Mouse (Mus musculus) intestine, embryonic 15.5 days (tissue): Measurements from ENCODE around the gene C1qtnf6. TPM values are rescaled to one million over a fixed set of nuclear protein-coding genes. Genes with fewer than 3 reads are reported as not detected.

Experiments
- ATAC-seq: fragments of 200-750 bp; cut with Nextera tagmentation; 2 replicates; pipeline ENCODE4 v1.8.0; 2017; ENCODE audit warnings: moderate TSS enrichment, moderate library complexity
- H3K27ac ChIP-seq: fragments of 300-500 bp; sonication (generic); 2 replicates; pipeline ENCODE4 v1.5.1; 2015; ENCODE audit warnings: mild to moderate bottlenecking, inconsistent platforms
- H3K27me3 ChIP-seq: fragments of 300-500 bp; sonication (generic); replicated peaks from 2 replicates; pipeline ENCODE4 v1.6.1; 2015; ENCODE audit warnings: inconsistent platforms
- H3K36me3 ChIP-seq: fragments of 300-500 bp; sonication (generic); 2 replicates; pipeline ENCODE4 v1.6.1; 2015; ENCODE audit warnings: inconsistent platforms
- H3K4me1 ChIP-seq: fragments of 300-500 bp; sonication (generic); replicated peaks from 2 replicates; pipeline ENCODE4 v1.6.1; 2015; ENCODE audit warnings: inconsistent platforms
- H3K4me2 ChIP-seq: fragments of 300-500 bp; sonication (generic); replicated peaks from 2 replicates; pipeline ENCODE4 v1.6.1; 2015; ENCODE audit warnings: mild to moderate bottlenecking, inconsistent platforms
- H3K4me3 ChIP-seq: fragments of 300-500 bp; sonication (generic); replicated peaks from 2 replicates; pipeline ENCODE4 v1.5.1; 2015; ENCODE audit warnings: inconsistent platforms
- H3K9ac ChIP-seq: fragments of 300-500 bp; sonication (generic); 2 replicates; pipeline ENCODE4 v1.6.1; 2015; ENCODE audit warnings: inconsistent platforms
- H3K9me3 ChIP-seq: fragments of 300-500 bp; sonication (generic); 2 replicates; pipeline ENCODE4 v1.6.1; 2016; ENCODE audit warnings: inconsistent platforms
- WGBS: fragments of 180-500 bp; shearing (Covaris S2); methylation state at CpG from one replicate; pipeline ENCODE4 v1.1.7; 2015; 5-methylcytosine and 5-hydroxymethylcytosine counted together
- polyA plus RNA-seq: library from polyadenylated mRNA; unstranded; fragments of >200 nt; fragmentation: Nextera tagmentation; extraction: Ambion mirVana; gene quantifications from 2 replicates; pipeline ENCODE4 v1.2.1, GENCODE M21; 2015

The C1qtnf6 gene
- polyA plus RNA-seq, 1 experiment from 2014 or later = 22.3 TPM

DNA sequence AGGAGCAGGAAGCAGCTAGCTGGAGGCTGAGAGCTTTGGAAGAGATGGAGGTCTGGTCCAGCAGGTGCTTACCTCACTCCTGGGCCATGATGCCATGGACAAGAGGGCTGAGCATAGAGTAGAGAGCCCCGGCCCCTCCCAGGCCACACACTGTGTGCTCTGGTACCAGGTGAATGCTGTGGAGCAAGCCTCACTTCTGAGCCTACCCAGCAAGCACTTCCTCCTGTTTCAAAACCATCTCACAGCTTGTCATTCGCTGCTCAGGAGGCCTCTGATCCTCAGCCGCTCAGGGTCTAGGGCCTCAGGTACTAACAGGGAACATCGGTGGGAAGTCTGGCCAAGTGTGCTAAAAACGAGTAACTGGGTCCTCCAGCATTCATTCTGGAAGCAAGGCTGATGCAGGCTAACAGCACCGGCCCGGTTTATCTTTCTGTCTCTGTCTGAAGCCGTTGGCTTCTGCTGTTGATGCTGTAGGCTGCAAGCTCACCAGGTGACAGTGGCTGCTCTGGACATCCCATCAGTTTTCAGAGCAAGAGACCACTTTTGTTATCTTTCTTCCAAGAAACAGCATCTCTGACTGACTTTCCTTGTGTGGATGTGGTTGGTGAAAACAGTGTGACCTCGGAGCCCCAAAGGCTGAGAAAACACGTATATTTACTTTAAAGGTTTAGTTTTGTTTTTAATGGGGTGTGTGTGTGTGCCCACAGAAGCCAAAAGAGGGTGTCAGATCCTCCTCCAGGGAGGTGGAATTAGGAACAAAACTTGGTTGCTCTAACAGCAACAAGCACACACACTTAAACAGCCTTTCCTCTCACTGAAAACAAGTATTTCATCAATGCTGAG lies 26.7 kb upstream of the C1qtnf6 start:
- Histone ChIP-seq H3K36me3 (no peaks in the 10 kb centered on the region), H3K9me3 (no peaks in the 10 kb centered on the region), H3K27me3 (no peaks in the 10 kb centered on the region), H3K4me1 (no peaks in the 10 kb centered on the region), H3K4me3 (no peak overlapping the region), H3K9ac (no peak overlapping the region), H3K4me2 (no peak overlapping the region), H3K27ac (no peak overlapping the region)
- 52% methylated on average over 10 of the region's 10 CpGs for WGBS
- ATAC-seq = no peak

DNA sequence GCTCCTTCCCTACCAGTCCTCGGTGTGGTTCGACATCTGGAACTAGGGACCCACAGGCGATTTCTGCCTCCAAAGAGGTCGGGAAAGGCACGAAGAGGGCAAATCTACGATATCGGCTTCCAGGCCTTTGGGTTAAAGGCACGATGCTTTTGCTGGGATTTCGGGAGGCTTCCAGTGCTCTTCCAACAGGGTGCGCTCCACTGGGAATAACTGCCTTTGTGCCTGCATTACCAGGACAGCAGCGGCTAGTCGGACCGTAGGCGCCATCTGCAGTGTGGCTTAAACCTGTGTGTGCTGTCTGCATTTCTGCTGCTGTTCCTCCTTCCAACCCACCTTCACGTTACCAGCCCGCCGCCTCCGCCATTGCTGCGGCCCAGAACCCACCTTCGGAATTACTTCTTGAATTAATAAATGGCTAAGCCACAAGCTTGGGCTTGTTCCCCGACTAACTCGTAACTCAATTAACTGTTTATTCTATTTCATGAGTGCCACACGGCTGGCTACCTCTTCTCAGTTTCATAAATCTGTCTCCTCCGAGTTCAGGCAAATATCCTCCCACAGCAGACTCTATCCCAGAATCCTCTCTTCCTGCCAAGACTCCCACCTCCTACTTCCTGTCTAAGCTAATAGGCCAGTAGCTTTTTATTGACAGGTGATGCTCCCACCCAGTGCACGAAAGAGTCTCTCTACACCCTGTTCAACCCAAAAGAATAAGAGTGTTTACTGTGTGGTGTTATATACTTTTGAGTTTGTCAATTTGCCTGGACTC lies 23.5 kb upstream of the C1qtnf6 start:
- no peak overlapping the region for H3K9ac ChIP-seq
- peak overlapping the region; percentile 22; the same call in 1 of the 2 replicates for H3K4me2 ChIP-seq
- no peaks in the 10 kb centered on the region for H3K36me3 ChIP-seq
- no peaks in the 10 kb centered on the region for H3K4me1 ChIP-seq
- H3K27me3 ChIP-seq = no peaks in the 10 kb centered on the region
- ATAC-seq = no peak
- no peak overlapping the region for H3K27ac ChIP-seq
- H3K9me3 ChIP-seq = no peaks in the 10 kb centered on the region
- 59% methylated on average over 25 of the region's 25 CpGs for WGBS
- peak overlapping the region; percentile 19; the same call in 1 of the 2 replicates for H3K4me3 ChIP-seq

DNA sequence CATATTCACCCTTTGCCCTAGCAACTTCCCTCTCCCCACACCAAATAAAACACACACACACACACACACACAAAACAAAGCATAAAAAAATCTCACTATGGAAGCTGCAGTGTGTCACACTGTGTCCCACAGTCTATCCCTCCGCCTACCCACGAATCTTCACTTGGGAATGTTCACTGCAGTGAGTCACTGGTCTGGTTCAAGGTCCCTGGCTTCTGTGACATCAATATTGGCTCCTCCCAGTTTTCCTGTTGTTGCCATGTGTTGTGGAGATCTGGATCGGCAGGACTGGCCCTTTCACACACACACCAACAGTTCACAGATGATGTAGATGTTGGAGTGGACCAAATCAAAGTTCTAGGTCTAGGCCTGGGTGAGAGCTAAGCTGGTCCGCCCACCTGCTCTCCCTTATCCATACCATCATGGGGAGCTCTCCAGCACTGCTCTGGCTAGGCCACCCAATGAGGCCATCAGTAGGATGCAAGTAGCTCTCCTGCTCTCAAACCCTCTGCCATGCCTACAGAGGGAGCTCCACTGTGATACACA lies 18.0 kb upstream of the C1qtnf6 start:
- ATAC-seq = peak; percentile 32; the same call in 1 of the 2 replicates
- Histone ChIP-seq H3K9ac (no peak overlapping the region), H3K36me3 (no peaks in the 10 kb centered on the region), H3K4me2 (no peak overlapping the region), H3K27ac (no peak overlapping the region), H3K27me3 (no peaks in the 10 kb centered on the region), H3K4me3 (no peak overlapping the region), H3K9me3 (no peaks in the 10 kb centered on the region), H3K4me1 (0 out of 2 replicates have a peak, but pooled peaks cover 7% of the 10 kb centered on the region)
- WGBS = 64% methylated on average over 4 of the region's 4 CpGs

DNA sequence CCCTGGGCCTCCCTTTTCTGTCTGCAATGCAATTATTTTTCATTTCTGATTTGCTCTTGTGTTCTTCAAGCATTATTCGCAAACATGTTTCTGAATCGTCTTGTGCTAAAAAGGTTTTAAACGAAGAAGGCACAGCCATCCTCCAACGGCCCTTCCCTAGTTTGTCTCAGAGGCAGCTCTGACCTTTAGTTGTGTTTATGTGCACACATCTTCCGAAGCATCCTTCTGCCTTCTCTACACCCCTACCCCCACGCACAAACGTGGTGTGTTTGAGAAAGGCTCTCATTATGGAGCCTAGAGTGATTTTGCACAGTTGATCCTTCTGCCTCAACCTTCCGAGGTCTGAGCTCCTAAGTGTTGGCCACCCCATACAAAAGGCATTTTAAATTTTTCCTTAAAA lies 17.5 kb upstream of the C1qtnf6 start:
- Histone ChIP-seq H3K27me3 (peaks cover 3% of the 10 kb centered on the region; the same call in 1 of the 2 replicates), H3K4me1 (0 out of 2 replicates have a peak, but pooled peaks cover 7% of the 10 kb centered on the region), H3K27ac (no peak overlapping the region), H3K4me3 (no peak overlapping the region), H3K36me3 (no peaks in the 10 kb centered on the region), H3K9ac (no peak overlapping the region), H3K9me3 (no peaks in the 10 kb centered on the region), H3K4me2 (no peak overlapping the region)
- 57% methylated on average over 8 of the region's 8 CpGs for whole genome bisulfite sequencing
- no peak for ATAC-seq

DNA sequence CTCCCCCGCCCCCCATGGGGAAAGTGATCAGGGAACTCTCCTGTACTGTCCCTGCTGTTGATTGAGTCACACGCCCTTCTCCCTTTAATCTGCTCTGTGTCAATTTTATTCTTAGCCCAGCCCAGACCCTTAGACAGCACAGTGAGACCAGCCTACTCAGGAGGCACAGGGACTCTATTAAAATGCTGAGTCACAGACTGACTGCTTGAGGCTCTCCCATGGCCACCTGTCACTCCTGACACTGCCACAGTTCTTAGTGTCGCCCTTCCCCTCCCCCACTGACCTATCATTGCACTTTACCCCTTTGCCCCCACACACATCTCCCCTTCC lies 17.1 kb upstream of the C1qtnf6 start:
- Histone ChIP-seq H3K4me2 (no peak overlapping the region), H3K27me3 (peaks cover 3% of the 10 kb centered on the region; the same call in 1 of the 2 replicates), H3K9ac (no peak overlapping the region), H3K27ac (no peak overlapping the region), H3K4me1 (0 out of 2 replicates have a peak, but pooled peaks cover 7% of the 10 kb centered on the region), H3K36me3 (no peaks in the 10 kb centered on the region), H3K9me3 (no peaks in the 10 kb centered on the region), H3K4me3 (no peak overlapping the region)
- peak; percentile 64 for ATAC-seq
- WGBS = 38% methylated on average over 3 of the region's 3 CpGs

DNA sequence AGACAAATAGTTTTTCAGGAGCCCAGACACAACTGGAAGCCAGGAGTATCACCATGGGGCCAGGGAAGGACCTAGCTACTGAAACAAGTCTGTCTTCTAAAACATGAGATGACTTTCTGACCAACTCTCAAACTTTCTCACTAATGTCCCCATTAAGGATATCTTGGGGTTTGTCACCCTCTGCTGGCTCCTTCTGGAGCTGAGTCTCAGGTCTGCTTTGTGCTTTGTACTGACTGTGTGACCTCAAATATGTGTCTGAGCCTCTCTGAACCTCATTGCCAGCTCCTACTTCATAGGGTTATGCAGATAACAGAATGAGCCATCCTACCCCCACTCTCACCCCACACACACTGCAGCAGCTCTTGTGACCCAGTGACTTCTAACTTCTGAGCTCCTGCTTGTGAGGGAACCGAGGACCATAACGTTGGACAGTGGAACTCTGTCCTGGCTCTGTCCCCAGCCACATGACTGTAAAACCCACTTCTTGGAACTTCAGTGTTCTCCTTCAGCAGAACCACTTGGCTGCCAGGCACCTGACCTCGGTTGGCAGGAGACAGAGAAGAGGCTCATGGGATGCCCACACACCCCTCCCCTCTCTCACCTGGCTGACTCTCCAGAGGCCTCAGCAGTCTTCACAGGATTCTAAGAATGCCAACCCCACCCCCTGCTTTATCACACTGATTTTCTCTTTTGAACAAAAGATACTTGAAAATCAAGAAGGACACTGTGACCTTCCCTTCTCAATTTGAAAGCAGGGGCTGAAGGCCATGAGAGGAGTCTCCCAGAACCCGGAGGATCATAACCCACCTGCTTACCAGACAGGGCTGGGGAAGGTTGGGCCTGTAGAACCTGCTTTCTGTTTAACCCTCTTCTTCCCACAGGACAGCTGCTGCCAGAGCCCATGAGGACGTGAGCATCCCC lies 16.5 kb upstream of the C1qtnf6 start:
- H3K9me3 ChIP-seq = no peaks in the 10 kb centered on the region
- 38% methylated on average over 5 of the region's 5 CpGs for WGBS
- no peaks in the 10 kb centered on the region for H3K36me3 ChIP-seq
- no peak overlapping the region for H3K9ac ChIP-seq
- no peak overlapping the region for H3K4me2 ChIP-seq
- H3K4me3 ChIP-seq = no peak overlapping the region
- peaks cover 3% of the 10 kb centered on the region; the same call in 1 of the 2 replicates for H3K27me3 ChIP-seq
- no peak for ATAC-seq
- H3K4me1 ChIP-seq = 0 out of 2 replicates have a peak, but pooled peaks cover 7% of the 10 kb centered on the region
- no peak overlapping the region for H3K27ac ChIP-seq

DNA sequence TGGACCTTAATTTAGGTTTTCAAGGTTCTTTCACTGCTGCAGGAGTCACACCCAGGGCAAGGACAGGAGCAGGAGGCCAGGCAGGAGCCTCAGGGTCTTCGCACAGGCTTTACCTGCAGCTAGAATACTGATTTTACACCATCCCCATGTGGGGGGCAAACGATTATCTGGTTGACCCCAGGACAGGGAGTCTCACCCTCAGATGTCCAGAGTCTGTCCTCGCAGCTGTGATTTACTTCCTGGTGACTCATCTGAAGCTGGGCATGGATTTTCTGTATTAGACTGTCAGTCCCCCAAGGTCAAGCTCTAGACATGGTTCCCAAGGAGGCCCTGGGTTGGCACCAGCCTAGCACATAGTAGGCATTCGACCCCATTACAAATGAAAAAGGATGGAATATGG lies 14.8 kb upstream of the C1qtnf6 start:
- WGBS = 78% methylated on average over 4 of the region's 4 CpGs
- Histone ChIP-seq H3K9me3 (no peaks in the 10 kb centered on the region), H3K36me3 (no peaks in the 10 kb centered on the region), H3K9ac (no peak overlapping the region), H3K27me3 (peaks cover 3% of the 10 kb centered on the region; the same call in 1 of the 2 replicates), H3K4me1 (peaks cover 16% of the 10 kb centered on the region; the same call in 1 of the 2 replicates), H3K4me3 (no peak overlapping the region), H3K27ac (no peak overlapping the region), H3K4me2 (no peak overlapping the region)
- no peak for ATAC-seq

DNA sequence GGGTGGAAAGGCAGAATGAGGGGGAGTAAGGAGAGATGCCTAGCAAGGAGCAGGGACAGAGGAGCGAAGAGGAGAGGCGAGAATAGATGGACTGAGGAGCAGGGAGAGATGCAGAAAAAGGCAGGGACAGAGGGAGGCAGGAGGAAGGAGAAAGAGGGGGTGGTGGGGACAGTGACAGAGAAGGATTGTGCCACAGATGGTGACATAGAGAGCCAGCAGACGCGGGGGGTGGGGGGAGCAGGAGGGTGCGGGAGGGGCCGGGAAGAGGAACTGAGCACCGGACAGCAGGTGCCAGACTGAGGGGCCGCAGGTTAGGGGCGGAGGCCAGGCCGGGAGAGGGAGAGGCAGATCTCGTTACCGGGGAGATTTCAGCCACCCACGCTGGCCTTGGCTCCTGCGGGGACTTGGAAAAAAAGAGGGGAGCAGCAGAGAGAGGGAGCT lies 13.4 kb upstream of the C1qtnf6 start, which contains the start of gene Sstr3:
Sstr3 (minus strand) TSS at position 125 of the 441 bp plus-strand sequence.
- H3K4me2 ChIP-seq = peak within 1 kb of the TSS; percentile 24; the same call in 1 of the 2 replicates

DNA sequence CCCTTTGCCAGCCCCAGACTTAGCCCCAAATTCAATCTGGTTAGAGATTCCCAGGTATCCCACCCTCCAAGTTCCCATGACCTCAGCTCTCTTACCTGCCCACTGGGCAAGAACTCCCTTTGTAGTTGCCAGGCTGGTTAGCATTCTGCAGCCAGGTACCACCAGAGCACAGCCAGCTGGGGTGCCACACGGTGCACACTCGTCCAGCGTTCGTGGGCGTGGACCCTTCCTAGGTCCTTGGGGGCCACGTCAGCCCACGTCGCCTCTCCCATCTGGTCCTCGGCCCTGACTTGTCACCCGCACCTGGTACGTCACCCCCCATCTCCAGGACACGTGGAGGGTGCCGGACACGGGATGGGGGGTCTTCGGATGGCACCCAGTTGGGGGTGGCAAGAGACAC lies 12.8 kb upstream of the C1qtnf6 start:
- Histone ChIP-seq H3K4me3 (no peak overlapping the region), H3K27me3 (peaks cover 3% of the 10 kb centered on the region; the same call in 1 of the 2 replicates), H3K36me3 (no peaks in the 10 kb centered on the region), H3K4me1 (peaks cover 16% of the 10 kb centered on the region; the same call in 1 of the 2 replicates), H3K27ac (no peak overlapping the region), H3K9ac (no peak overlapping the region), H3K9me3 (no peaks in the 10 kb centered on the region), H3K4me2 (no peak overlapping the region)
- ATAC-seq = no peak
- 83% methylated on average over 15 of the region's 15 CpGs for WGBS

More for the DNA sequence above, 13.4 kb upstream of the C1qtnf6 start, which contains the start of gene Sstr3:
- Histone ChIP-seq H3K9me3 (no peaks in the 10 kb centered on the region), H3K36me3 (no peaks in the 10 kb centered on the region), H3K4me3 (no peak within 1 kb of the TSS), H3K27ac (no peak within 1 kb of the TSS), H3K27me3 (peaks cover 3% of the 10 kb centered on the region; the same call in 1 of the 2 replicates), H3K4me1 (peaks cover 16% of the 10 kb centered on the region; the same call in 1 of the 2 replicates), H3K9ac (peak within 1 kb of the TSS; percentile 8; the same call in 1 of the 2 replicates)
- WGBS = 11% methylated on average over 14 of the region's 14 CpGs
- no peak for ATAC-seq

DNA sequence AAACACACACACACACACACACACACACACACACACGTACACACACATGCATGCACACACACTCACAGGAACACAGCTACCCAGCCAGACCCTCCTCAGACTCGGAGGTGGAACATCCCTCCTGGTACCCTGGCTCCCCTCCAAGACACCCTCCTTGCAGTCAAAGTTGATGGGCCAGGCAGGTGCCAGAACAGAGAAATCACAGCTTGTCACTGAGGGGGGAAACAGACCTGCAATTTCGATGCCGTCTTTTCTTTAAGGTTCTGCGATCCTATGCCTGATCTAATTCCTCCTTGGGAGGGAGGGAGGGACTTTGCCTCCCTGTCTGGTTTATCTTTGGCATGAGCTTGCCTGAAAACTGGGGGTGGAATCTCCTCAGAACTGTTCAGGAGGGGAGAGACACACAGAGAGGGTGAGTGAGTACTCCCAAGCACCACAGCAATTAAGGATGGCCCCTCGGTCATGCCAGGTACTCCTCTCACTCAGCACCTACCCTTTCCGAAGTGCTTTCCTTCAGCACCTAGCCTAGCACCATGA lies 11.6 kb upstream of the C1qtnf6 start:
- no peaks in the 10 kb centered on the region for H3K36me3 ChIP-seq
- H3K4me2 ChIP-seq = no peak overlapping the region
- H3K9ac ChIP-seq = no peak overlapping the region
- H3K9me3 ChIP-seq = no peaks in the 10 kb centered on the region
- no peak overlapping the region for H3K4me3 ChIP-seq
- no peak for ATAC-seq
- peaks cover 3% of the 10 kb centered on the region; the same call in 1 of the 2 replicates for H3K27me3 ChIP-seq
- no peak overlapping the region for H3K27ac ChIP-seq
- H3K4me1 ChIP-seq = peaks cover 9% of the 10 kb centered on the region; the same call in 1 of the 2 replicates
- 60% methylated on average over 7 of the region's 7 CpGs for WGBS
